Mouse (Mus musculus) olfactory bulb, adult 2 months (tissue): Measurements from ENCODE around the gene Ninj2.

Source experiments
- CTCF ChIP-seq: fragments of 200-500 bp; IDR thresholded peaks from 2 replicates; pipeline ENCODE4 v1.5.1; 2012; ENCODE audit warnings: low read depth, mild to moderate bottlenecking, low read length, moderate library complexity; ENCODE audit not compliant: insufficient read depth
- POLR2A ChIP-seq: fragments of 200-500 bp; IDR thresholded peaks from 2 replicates; pipeline ENCODE4 v1.6.1; 2012; ENCODE audit warnings: mild to moderate bottlenecking, low read depth, low read length, moderate library complexity; ENCODE audit not compliant: insufficient read depth

DNA sequence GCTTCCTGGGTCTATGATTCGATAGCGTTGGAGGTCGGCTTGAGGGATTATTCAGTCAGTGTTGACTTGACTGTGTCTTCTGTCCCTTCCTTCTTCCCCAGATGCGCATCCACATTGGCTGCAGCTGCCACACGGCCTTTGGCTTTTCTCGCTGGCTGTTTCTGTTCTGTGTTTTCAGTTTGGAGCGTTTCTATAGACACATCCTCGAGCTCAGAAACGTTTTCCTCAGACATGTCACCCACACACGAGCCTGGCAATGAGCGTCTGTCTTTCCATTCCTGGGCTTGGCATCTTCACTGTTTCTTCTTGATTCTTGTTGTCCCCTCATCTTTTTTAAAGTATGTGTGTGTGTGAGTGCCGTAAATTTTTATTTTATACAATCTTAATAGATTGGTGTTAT is 8.1 kb downstream of the Ninj2 start:
- TF ChIP-seq CTCF, result no peak
- no peak for TF ChIP-seq POLR2A
